Mouse (Mus musculus): ENCODE measurements around the gene Gal3st2c.
"Not testable (repeated sequence)": the region's sequence is repeated elsewhere in the genome, so short reads cannot be mapped to it uniquely, and the experiment has no call there.

GRCm38 (mm10) chr1:94008826-94009225, 18.5 kb downstream of the Gal3st2c start:
- TF ChIP-seq CTCF (conservative IDR thresholded peaks at IDR 0.05; ENCODE audit: insufficient read depth, insufficient read length, low read depth, low read length); POLR2A (IDR thresholded peaks at IDR 0.05; ENCODE audit: low read depth, low read length): not testable (repeated sequence)
